Mouse (Mus musculus) liver, adult 2 months (tissue): Measurements from ENCODE around the gene Srsf3.

Source experiments
- CTCF ChIP-seq: fragments of 200-500 bp; IDR thresholded peaks from 2 replicates; pipeline ENCODE4 v1.5.1; 2011; ENCODE audit warnings: low read depth, low read length, control low read depth
- POLR2A ChIP-seq: fragments of 200-500 bp; IDR thresholded peaks from 2 replicates; pipeline ENCODE4 v1.6.1; 2011; ENCODE audit warnings: low read length, control low read depth; ENCODE audit not compliant: insufficient read depth; ENCODE audit errors: extremely low read depth

- TF ChIP-seq POLR2A (no peak), CTCF (no peak)
Measured at GRCm38 (mm10) chr17:29006812-29007211, 25.6 kb upstream of the Srsf3 start.
